Mouse (Mus musculus): ENCODE measurements at regions not wholly inside any gene's neighbourhood (a gene's known extent, or its start where the extent isn't known, plus 50 kb on each side); places are given as distances from the start of the nearest gene placed in this dataset.
A peak's percentile ranks its signal among the peaks of the same experiment; 100 is the strongest.

DNA sequence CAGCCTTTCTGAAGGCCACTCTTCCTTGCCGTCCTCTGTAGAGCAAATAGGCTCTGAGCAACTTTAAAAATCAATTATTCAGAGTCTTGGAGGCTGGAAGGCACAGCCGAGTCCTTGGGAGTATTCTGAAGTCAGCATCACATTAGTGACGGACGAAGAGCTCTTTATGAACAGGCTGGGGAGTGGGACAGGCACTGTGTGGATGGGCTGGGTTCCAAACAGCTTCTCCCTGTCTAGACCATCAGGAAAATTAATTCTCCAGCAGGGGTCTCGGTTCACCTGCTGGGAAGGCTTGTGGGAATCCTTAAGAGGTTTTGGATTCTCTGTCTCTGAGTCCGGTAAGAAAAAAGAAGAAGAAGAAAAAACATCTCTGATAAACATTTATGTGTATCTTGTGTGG, 110.9 kb downstream of the Gm9817 start:
- Histone ChIP-seq H3K4me3 (no peak overlapping the region), H3K4me2 (no peak overlapping the region), H3K27ac (no peak overlapping the region), H3K9me3 (no peaks in the 10 kb centered on the region), H3K36me3 (replicated peaks) (no peaks in the 10 kb centered on the region), H3K27me3 (replicated peaks) (no peaks in the 10 kb centered on the region), H3K4me1 (peaks cover 8% of the 10 kb centered on the region), H3K9ac (no peak overlapping the region)
- no peak for ATAC-seq (replicated peaks)
- 20% methylated on average over 6 of the region's 6 CpGs for WGBS

DNA sequence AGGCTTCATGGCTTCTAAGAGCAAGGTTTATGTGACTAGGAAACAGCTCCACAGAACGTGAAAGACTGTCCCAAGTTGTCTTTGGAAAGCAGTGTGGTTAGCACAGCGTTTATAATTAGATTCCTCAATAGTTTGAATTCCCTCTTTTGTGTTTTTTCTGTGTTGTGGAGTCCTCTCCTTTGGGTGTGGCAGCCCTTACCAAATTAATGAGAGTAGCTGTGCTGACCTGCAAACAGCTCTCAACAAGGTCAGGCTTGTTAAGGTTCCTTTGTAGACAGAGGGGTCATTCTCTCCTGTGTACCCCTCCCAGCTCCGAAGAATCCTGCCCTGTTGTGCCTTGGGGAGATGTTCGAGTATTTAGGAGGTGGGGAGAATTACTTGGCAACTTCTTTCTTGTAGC, 111.7 kb downstream of the Gm9817 start:
- Histone ChIP-seq H3K4me2 (no peak overlapping the region), H3K9ac (no peak overlapping the region), H3K9me3 (no peaks in the 10 kb centered on the region), H3K4me1 (peaks cover 8% of the 10 kb centered on the region), H3K36me3 (replicated peaks) (no peaks in the 10 kb centered on the region), H3K27ac (no peak overlapping the region), H3K27me3 (replicated peaks) (no peaks in the 10 kb centered on the region), H3K4me3 (no peak overlapping the region)
- ATAC-seq (replicated peaks), result no peak
- WGBS, result 56% methylated on average over 4 of the region's 4 CpGs

DNA sequence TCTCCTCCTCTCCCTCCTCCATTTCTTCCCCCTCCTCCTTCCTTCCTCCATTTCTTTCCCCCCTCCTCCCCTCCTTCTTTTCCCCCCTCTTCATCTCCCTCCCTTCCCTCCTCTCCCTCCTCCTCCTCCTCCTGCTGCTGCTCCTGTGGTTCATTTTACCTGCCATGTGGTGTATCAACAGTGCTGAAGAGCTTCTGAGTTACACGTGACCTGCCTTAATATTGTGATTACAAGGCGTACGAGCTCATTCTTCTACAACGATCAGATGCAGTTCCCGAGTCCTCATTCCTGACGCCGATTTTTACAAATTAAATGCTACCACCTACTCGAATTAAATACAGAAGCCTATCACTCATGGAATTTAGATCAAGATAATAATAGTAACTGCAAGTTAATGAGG, 113.6 kb downstream of the Gm9817 start:
- Histone ChIP-seq H3K9ac (no peak overlapping the region), H3K9me3 (no peaks in the 10 kb centered on the region), H3K4me2 (no peak overlapping the region), H3K36me3 (replicated peaks) (no peaks in the 10 kb centered on the region), H3K4me3 (no peak overlapping the region), H3K27ac (no peak overlapping the region), H3K27me3 (replicated peaks) (no peaks in the 10 kb centered on the region), H3K4me1 (peaks cover 8% of the 10 kb centered on the region)
- whole genome bisulfite sequencing, result 70% methylated on average over 8 of the region's 8 CpGs
- no peak for ATAC-seq (replicated peaks)

DNA sequence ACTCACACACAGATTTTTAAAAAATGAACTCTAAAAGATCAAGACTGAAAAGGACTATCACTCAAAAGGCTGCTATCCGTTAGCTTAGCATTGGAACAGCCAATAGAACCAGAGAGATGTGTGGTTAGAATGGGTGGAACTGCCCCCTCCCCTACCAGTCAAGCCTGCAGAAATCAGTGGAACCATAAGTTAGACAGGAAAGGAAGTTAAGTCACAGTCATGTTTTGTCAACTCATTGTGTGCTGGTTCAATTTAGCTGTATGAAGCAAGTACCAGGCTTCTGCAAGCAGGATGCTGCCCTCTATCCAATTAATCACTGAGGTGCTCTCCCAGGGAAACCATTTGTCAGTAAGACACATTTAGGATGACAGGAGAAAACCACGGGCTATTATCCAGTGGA, 117.1 kb downstream of the Gm9817 start:
- Histone ChIP-seq H3K4me1 (no peaks in the 10 kb centered on the region), H3K27ac (no peak overlapping the region), H3K4me2 (no peak overlapping the region), H3K9ac (no peak overlapping the region), H3K27me3 (replicated peaks) (no peaks in the 10 kb centered on the region), H3K36me3 (replicated peaks) (no peaks in the 10 kb centered on the region), H3K4me3 (no peak overlapping the region), H3K9me3 (no peaks in the 10 kb centered on the region)
- 77% methylated on average over 2 of the region's 2 CpGs for WGBS
- no peak for ATAC-seq (replicated peaks)

DNA sequence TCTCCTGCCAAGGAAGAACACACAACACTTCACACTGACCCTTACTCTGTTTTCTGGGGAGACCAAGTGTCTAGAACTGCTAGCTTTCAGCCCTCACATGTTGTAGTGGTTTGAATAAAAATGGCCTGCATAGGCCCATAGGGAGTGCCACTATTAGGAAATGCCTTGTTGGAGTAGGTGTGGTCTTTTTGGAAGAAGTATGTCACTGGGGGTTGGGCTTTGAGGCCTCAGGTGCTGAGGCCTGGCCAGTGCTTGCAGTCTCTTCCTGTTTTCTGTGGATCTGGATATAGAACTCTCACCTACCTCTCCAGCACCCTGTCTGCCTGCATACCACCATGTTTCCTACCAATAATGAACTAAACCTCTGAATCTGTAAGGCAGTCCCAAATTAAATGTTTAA, 117.9 kb downstream of the Gm9817 start:
- Histone ChIP-seq H3K4me3 (no peak overlapping the region), H3K36me3 (replicated peaks) (no peaks in the 10 kb centered on the region), H3K9ac (no peak overlapping the region), H3K27ac (no peak overlapping the region), H3K4me1 (no peaks in the 10 kb centered on the region), H3K9me3 (no peaks in the 10 kb centered on the region), H3K4me2 (no peak overlapping the region), H3K27me3 (replicated peaks) (no peaks in the 10 kb centered on the region)
- ATAC-seq (replicated peaks), result no peak

DNA sequence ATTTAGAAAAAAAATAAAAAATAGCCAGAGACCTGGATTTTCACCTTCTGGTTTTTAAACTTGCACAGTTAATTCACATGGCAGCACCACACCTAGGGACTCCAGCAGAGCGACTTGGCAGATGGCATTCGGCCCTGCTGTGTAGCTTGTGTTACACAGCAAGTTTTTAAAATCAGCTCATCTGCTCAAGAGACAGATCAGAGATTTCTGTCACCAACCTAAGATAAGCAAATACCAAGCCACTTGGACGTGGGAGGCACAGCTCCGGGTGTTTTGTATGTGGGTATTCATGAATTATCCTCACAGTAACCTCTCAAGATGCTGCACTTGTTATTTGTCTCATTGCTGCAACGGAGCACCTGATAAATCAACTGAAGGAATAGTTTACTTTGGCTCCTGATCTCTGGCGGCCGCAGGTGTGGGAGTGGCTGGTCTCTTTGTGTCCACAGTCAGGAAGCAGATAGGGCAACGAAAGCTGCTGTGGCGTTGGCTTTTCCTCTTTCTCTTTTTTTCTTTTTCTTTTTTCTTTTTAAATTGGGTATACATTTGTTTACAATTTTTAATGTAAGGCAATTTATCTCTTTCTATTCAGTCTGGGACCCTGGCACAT, 122.1 kb downstream of the Gm9817 start:
- H3K27ac ChIP-seq, result no peak overlapping the region
- H3K9me3 ChIP-seq, result no peaks in the 10 kb centered on the region
- H3K9ac ChIP-seq, result no peak overlapping the region
- 83% methylated on average over 9 of the region's 9 CpGs for WGBS
- H3K4me1 ChIP-seq, result 0 out of 2 replicates have a peak, but pooled peaks cover 3% of the 10 kb centered on the region
- H3K36me3 ChIP-seq (replicated peaks), result no peaks in the 10 kb centered on the region
- no peak overlapping the region for H3K4me2 ChIP-seq
- no peak overlapping the region for H3K4me3 ChIP-seq
- H3K27me3 ChIP-seq (replicated peaks), result no peaks in the 10 kb centered on the region
- ATAC-seq (replicated peaks), result no peak

DNA sequence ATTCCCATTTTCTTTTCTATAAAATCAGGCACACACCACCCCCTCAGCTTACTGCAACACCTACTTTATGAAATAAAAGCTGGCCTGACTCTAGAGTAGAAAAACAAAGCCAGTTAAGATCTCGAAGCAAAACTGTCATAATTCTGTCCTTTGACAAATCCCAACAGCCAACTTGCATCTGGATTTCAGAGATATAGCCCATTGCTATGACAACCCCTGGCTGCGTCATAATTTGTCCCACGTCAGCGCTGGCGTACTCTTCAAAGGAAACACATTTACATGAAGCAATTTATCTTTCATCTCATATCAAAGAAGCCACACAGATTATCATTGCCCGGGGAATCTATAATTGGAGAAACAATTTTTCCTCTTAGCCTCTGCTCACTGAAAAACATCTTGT, 126.4 kb downstream of the Gm9817 start:
- no peak overlapping the region for H3K4me3 ChIP-seq
- no peak overlapping the region for H3K27ac ChIP-seq
- 0 out of 2 replicates have a peak, but pooled peaks cover 3% of the 10 kb centered on the region for H3K4me1 ChIP-seq
- ATAC-seq (replicated peaks), result 0 out of 2 replicates have a peak, but pooled peaks have one; percentile 33
- H3K36me3 ChIP-seq (replicated peaks), result no peaks in the 10 kb centered on the region
- WGBS, result 50% methylated on average over 6 of the region's 6 CpGs
- no peak overlapping the region for H3K4me2 ChIP-seq
- no peaks in the 10 kb centered on the region for H3K27me3 ChIP-seq (replicated peaks)
- H3K9ac ChIP-seq, result no peak overlapping the region
- no peaks in the 10 kb centered on the region for H3K9me3 ChIP-seq

DNA sequence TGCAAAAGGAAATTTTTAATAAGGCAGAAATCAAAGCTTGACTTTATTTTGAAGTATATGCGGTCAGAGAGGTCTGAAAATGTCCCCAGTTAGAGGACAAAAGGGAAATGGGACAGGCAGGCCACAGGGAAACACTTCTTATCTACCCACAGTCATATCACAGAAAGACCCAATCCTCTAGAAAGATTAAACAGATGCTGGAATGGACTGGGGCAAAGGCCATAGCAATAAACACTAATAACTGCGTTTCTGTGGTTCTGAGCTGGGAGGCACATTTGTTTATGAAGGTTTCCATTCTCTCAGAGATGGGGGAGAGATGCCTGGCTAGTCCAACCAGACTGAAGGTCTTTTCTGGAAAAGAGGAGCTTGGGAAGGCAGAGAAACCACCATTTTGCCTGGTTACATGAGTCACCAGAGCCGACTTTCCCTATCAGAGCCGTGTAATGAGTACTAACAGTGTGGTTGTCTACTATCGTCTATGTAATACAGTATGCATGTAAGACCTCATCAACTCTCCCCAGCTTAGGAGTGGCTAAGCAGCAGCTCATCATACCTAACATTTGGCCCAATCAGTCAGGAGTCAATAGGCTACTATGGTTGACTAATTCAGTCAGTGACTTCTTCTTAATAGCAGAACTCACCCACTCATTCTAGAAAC, 130.2 kb downstream of the Gm9817 start:
- H3K36me3 ChIP-seq (replicated peaks), result no peaks in the 10 kb centered on the region
- H3K27ac ChIP-seq, result no peak overlapping the region
- no peaks in the 10 kb centered on the region for H3K27me3 ChIP-seq (replicated peaks)
- H3K4me2 ChIP-seq, result no peak overlapping the region
- WGBS, result 88% methylated on average over 5 of the region's 5 CpGs
- H3K4me3 ChIP-seq, result no peak overlapping the region
- no peak overlapping the region for H3K9ac ChIP-seq
- no peak for ATAC-seq (replicated peaks)
- H3K9me3 ChIP-seq, result no peaks in the 10 kb centered on the region
- H3K4me1 ChIP-seq, result 0 out of 2 replicates have a peak, but pooled peaks cover 3% of the 10 kb centered on the region

DNA sequence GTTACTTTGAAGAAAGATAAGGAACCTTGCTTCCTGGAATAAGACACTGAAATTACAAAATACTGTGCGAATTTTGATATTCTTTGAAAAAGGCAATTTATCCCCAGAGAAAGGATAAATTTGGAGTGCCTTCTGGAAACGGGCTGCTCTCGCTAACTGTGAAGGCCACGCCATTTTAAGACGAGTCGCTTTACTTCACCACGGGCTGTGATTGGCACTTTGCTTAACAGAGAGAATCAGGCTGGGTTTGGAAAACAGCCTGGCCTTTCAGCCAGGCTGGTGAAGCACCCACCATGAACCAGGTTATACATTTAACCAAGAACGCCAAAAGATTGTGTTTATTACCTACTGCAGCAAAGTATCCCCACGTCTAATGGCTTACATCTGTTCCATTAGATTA, 132.7 kb downstream of the Gm9817 start:
- no peaks in the 10 kb centered on the region for H3K9me3 ChIP-seq
- 85% methylated on average over 9 of the region's 9 CpGs for WGBS
- no peaks in the 10 kb centered on the region for H3K36me3 ChIP-seq (replicated peaks)
- no peak overlapping the region for H3K4me3 ChIP-seq
- H3K9ac ChIP-seq, result no peak overlapping the region
- ATAC-seq (replicated peaks), result no peak
- no peaks in the 10 kb centered on the region for H3K4me1 ChIP-seq
- no peaks in the 10 kb centered on the region for H3K27me3 ChIP-seq (replicated peaks)
- no peak overlapping the region for H3K27ac ChIP-seq
- H3K4me2 ChIP-seq, result no peak overlapping the region

DNA sequence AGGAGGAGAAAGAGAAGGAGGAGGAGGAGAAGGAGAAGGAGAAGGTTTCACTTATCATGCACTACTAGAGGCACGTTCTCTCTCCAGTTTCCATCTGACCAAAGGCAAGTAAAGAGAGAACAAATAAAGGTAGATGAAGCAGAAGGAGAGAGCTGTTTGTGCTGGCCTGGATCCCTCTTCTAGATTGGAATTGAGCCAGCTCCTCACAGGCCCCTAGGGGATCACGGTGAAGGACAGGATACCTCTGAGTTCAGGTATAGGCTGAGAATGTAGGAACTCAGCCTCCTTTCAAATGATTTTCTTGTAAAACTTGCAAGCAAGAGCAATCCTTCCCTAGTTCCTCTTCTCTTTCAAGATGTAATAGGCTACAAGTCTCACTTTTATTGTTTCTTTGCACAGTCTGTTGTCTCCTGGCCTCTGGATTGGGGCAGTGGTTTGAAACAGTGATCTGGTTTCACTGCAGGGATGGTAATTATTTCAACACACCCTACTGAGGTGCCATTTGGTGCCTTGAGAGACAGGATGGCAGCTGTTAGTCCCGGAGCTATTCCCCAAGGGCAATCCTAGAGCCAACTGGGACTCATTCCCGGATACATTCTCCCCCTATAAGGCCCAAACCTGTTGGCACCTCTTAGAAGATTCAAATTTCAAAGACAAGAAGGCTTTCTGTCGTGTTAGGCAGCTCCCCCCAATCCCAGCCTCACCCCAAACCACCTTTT, 134.8 kb downstream of the Gm9817 start:
- ATAC-seq (replicated peaks), result no peak
- 63% methylated on average over 5 of the region's 5 CpGs for WGBS
- no peaks in the 10 kb centered on the region for H3K36me3 ChIP-seq (replicated peaks)
- no peak overlapping the region for H3K4me3 ChIP-seq
- no peaks in the 10 kb centered on the region for H3K27me3 ChIP-seq (replicated peaks)
- no peak overlapping the region for H3K4me2 ChIP-seq
- no peaks in the 10 kb centered on the region for H3K9me3 ChIP-seq
- H3K9ac ChIP-seq, result no peak overlapping the region
- no peaks in the 10 kb centered on the region for H3K4me1 ChIP-seq
- H3K27ac ChIP-seq, result no peak overlapping the region

DNA sequence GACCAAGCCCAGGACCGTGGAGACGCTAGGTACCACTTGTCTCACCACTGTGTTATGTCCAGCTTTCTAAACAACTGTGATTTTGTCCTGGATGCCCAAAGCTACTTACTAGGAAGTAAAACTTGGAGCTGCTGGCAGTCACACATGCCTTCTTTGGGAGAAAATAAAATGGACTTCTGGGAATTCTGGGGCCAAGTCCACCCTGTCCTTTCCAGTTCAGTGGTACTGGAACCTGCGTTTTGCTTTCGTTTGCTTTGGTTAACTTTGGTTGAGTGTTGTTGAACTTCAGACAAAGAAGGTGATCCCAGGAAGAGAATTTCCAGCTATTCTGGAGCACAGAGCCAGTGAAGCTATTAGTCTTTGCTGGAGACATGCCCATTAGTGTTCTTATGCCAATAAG, 139.8 kb downstream of the Gm9817 start:
- Histone ChIP-seq H3K27me3 (replicated peaks) (no peaks in the 10 kb centered on the region), H3K4me2 (no peak overlapping the region), H3K4me3 (no peak overlapping the region), H3K27ac (no peak overlapping the region), H3K9ac (no peak overlapping the region), H3K9me3 (no peaks in the 10 kb centered on the region), H3K4me1 (no peaks in the 10 kb centered on the region), H3K36me3 (replicated peaks) (no peaks in the 10 kb centered on the region)
- WGBS, result 97% methylated on average over 4 of the region's 4 CpGs
- ATAC-seq (replicated peaks), result no peak

DNA sequence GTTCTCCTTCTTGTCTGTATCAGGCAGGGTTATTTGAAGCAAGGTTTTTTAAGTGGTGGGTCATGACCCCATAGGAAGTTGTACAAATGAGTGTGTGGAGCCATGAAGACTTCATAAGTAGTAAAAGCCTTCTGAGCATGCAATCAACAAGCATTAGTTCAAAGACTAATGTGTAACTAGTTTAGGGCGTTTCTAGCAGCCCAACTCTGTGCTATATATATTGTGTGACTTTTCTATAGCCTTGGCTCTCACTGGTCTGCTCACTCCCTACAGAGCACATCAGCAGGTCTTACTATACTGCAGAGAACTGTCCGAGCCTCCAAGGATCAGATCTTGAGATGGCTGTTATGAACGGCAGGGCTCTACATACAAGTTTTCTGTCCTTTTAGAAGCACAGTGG, 141.2 kb downstream of the Gm9817 start:
- Histone ChIP-seq H3K36me3 (replicated peaks) (no peaks in the 10 kb centered on the region), H3K4me1 (no peaks in the 10 kb centered on the region), H3K4me2 (no peak overlapping the region), H3K27ac (no peak overlapping the region), H3K9me3 (no peaks in the 10 kb centered on the region), H3K27me3 (replicated peaks) (no peaks in the 10 kb centered on the region), H3K9ac (no peak overlapping the region), H3K4me3 (no peak overlapping the region)
- WGBS, result 57% methylated on average over 3 of the region's 3 CpGs
- ATAC-seq (replicated peaks), result no peak

DNA sequence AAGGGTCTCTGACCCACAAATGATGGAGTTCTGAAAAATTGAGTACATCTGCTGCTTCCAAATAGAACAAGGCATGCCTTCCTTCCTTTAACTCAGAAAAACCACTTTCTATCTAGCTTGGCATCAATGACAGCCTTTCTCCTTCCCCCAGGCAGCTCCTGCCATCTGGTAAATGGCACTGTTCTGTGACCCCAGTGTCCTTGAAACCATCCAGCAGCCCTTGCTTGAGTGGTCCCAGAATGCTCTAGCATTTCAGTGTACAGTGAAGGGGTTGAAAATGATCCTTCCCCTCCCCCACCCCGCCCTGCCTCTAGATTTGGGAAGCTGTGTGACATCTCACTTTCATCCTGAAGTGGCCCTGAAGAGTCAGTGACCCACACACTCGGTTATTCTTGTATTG, 152.3 kb downstream of the Gm9817 start:
- no peak overlapping the region for H3K9ac ChIP-seq
- no peak overlapping the region for H3K4me3 ChIP-seq
- H3K36me3 ChIP-seq (replicated peaks), result no peaks in the 10 kb centered on the region
- H3K27ac ChIP-seq, result no peak overlapping the region
- H3K27me3 ChIP-seq (replicated peaks), result 0 out of 2 replicates have a peak, but pooled peaks cover 3% of the 10 kb centered on the region
- H3K9me3 ChIP-seq, result no peaks in the 10 kb centered on the region
- no peak overlapping the region for H3K4me2 ChIP-seq
- 78% methylated on average over 2 of the region's 2 CpGs for WGBS
- no peaks in the 10 kb centered on the region for H3K4me1 ChIP-seq
- ATAC-seq (replicated peaks), result no peak

Measured in midbrain, embryonic 15.5 days (tissue).